Mouse (Mus musculus) forebrain, embryonic 15.5 days (tissue): ENCODE measurements at regions not wholly inside any gene's neighbourhood (a gene's known extent, or its start where the extent isn't known, plus 50 kb on each side); places are given as distances from the start of the nearest gene placed in this dataset.

Experiments used
- ATAC-seq: fragments of 200-750 bp; cut with Nextera tagmentation; replicated peaks from 2 replicates; pipeline ENCODE4 v1.8.0; 2017; ENCODE audit warnings: mild to moderate bottlenecking, moderate TSS enrichment, moderate library complexity
- H3K27ac ChIP-seq: fragments of 300-500 bp; sonication (generic); replicated peaks from 2 replicates; pipeline ENCODE4 v1.5.1; 2015; ENCODE audit warnings: mild to moderate bottlenecking, inconsistent platforms
- H3K27me3 ChIP-seq: fragments of 300-500 bp; sonication (generic); 2 replicates; pipeline ENCODE4 v1.6.1; 2015; ENCODE audit warnings: inconsistent platforms
- H3K36me3 ChIP-seq: fragments of 300-500 bp; sonication (generic); 2 replicates; pipeline ENCODE4 v1.6.1; 2015; ENCODE audit warnings: mild to moderate bottlenecking, inconsistent platforms
- H3K4me1 ChIP-seq: fragments of 300-500 bp; sonication (generic); 2 replicates; pipeline ENCODE4 v1.6.1; 2015; ENCODE audit warnings: inconsistent platforms
- H3K4me2 ChIP-seq: fragments of 300-500 bp; sonication (generic); replicated peaks from 2 replicates; pipeline ENCODE4 v1.6.1; 2015; ENCODE audit warnings: mild to moderate bottlenecking, inconsistent platforms
- H3K4me3 ChIP-seq: fragments of 300-500 bp; sonication (generic); 2 replicates; pipeline ENCODE4 v1.5.1; 2015; ENCODE audit warnings: mild to moderate bottlenecking, inconsistent platforms
- H3K9ac ChIP-seq: fragments of 300-500 bp; sonication (generic); replicated peaks from 2 replicates; pipeline ENCODE4 v1.6.1; 2015; ENCODE audit warnings: mild to moderate bottlenecking, inconsistent platforms
- H3K9me3 ChIP-seq: fragments of 300-500 bp; sonication (generic); 2 replicates; pipeline ENCODE4 v1.6.1; 2016; ENCODE audit warnings: inconsistent platforms
- WGBS: fragments of 180-500 bp; shearing (Covaris S2); methylation state at CpG from one replicate; pipeline ENCODE4 v1.1.7; 2015; ENCODE audit warnings: mixed read lengths; 5-methylcytosine and 5-hydroxymethylcytosine counted together

DNA sequence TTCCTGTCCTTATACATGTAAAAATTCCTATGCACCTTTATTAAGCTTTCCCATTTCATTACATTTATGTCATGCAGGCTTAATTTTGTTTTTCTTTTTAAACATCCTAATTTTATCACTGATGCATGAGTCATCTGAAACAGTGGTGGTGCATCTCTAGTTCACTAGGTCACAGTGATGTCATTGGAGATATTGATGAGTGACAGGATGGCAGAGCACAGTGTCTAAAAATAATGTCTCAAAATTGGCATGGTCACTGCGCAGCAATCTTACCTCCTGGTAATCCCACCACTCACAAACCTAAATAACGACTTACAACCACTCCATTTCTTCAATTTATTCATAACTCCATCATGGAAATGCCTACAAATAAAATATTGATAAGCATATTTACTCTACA, 280.9 kb upstream of the Tmem229a start:
- no peak overlapping the region for H3K4me3 ChIP-seq
- WGBS: 77% methylated on average over 2 of the region's 2 CpGs

DNA sequence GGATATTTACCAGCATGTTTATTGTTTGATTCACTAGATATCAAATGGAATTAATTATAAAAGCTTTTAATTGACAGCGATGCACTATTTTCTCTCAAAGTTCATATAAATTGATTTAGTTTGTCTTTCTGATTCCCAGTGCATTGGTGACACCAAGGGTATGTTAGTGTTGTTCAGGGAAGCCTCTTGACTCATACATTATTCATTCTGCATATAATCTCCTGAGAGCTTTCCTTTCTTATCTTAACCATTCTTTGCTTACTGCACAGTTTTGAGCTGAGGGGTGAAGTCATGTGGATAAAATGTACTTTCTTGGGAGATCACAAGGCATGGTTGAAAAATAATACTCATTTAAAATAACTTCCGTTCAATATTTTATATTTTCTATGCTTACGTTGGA, 280.5 kb upstream of the Tmem229a start:
- no peaks in the 10 kb centered on the region for H3K27me3 ChIP-seq
- H3K4me2 ChIP-seq: no peak overlapping the region
- no peaks in the 10 kb centered on the region for H3K4me1 ChIP-seq
- no peak overlapping the region for H3K9ac ChIP-seq
- no peaks in the 10 kb centered on the region for H3K9me3 ChIP-seq
- no peak overlapping the region for H3K27ac ChIP-seq
- ATAC-seq: no peak
- H3K4me3 ChIP-seq: no peak overlapping the region
- 78% methylated on average over 3 of the region's 3 CpGs for WGBS
- H3K36me3 ChIP-seq: no peaks in the 10 kb centered on the region

More for the DNA sequence above, 280.9 kb upstream of the Tmem229a start:
- no peaks in the 10 kb centered on the region for H3K36me3 ChIP-seq
- H3K9ac ChIP-seq: no peak overlapping the region
- no peak overlapping the region for H3K27ac ChIP-seq
- H3K4me1 ChIP-seq: no peaks in the 10 kb centered on the region
- no peaks in the 10 kb centered on the region for H3K27me3 ChIP-seq
- ATAC-seq: no peak
- H3K4me2 ChIP-seq: no peak overlapping the region
- no peaks in the 10 kb centered on the region for H3K9me3 ChIP-seq
